Mouse (Mus musculus) thymus, postnatal 14 days (tissue): ENCODE data around the gene Ssxb9.
"Not testable (repeated sequence)": the region's sequence is repeated elsewhere in the genome, so short reads cannot be mapped to it uniquely, and the experiment has no call there.

ENCODE experiments used
- DNase-seq: peaks from one replicate; pipeline ENCODE4 v3.0.0; 2021

Ssxb9 gene

GRCm38 (mm10) chrX:8366678-8367077 is at the start of gene Ssxb9:
Gene Ssxb9, plus strand, starts transcription at chrX:8366978.
- not testable (repeated sequence) for DNase-seq

DNA sequence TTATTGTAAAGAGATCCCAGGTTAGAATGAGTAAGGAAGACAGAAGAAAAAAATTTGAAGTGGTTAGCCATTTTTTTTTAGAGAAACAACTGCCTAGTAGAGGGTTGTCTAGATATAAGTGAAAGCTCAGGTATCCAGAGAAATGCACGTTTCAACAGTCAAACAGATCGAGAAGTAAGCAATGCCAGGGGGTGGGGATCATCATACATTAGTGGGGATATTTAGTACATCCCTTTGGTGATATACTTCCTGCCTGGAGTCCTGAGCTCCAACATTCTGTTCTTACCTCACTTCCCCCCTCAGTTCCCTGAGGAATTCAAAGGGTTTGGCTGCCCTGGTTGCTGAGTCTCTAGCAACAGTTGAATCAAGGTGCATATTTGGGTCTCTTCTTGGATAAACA is 39.7 kb upstream of the Ssxb9 start, which contains the start of gene Ssxb10:
Gene Ssxb10 (plus strand): TSS at position 301 of the 400 bp plus-strand sequence.
- no peak for DNase-seq

DNA sequence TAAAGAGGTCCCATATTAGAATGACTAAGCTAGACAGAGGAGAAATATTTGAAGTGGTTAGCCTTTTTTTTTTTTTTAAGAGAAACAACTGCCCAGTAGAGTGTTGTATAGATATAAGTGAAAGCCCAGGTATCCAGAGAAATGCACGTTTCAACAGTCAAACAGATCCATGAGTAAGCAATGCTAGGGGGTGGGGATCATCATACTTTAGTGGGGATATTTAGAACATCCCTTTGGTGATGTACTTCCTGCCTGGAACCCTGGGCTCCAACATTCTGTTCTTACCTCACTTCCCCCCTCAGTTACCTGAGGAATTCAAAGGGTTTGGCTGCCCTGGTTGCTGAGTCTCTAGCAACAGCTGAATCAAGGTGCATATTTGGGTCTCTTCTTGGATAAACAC is 46.2 kb downstream of the Ssxb9 start, which contains the start of gene Ssxb1:
Gene Ssxb1 (plus strand): TSS at position 301 of the 400 bp plus-strand sequence.
- not testable (repeated sequence) for DNase-seq
